Mouse (Mus musculus): ENCODE data around the gene Raver1. TPM values are rescaled to one million over a fixed set of nuclear protein-coding genes. Genes with fewer than 3 reads are reported as not detected.
"Not testable (repeated sequence)": the region's sequence is repeated elsewhere in the genome, so short reads cannot be mapped to it uniquely, and the experiment has no call there.

Raver1 gene
- polyA plus RNA-seq, 1 experiment from 2014 or later: 74.2 TPM

- peaks cover 44% of the 10 kb centered on the region for H3K36me3 ChIP-seq (replicated peaks)
- no peak overlapping the region for H3K9ac ChIP-seq
- WGBS: 81% methylated on average over 2 of the region's 2 CpGs
- no peaks in the 10 kb centered on the region for H3K27me3 ChIP-seq
- no peak overlapping the region for H3K4me2 ChIP-seq
- ATAC-seq (ENCODE audit: low FRiP score): no peak
- no peak overlapping the region for H3K4me3 ChIP-seq (replicated peaks)
- H3K27ac ChIP-seq: no peak overlapping the region
- no peaks in the 10 kb centered on the region for H3K9me3 ChIP-seq
- H3K4me1 ChIP-seq: no peaks in the 10 kb centered on the region
These were observed 28.9 kb downstream of the Raver1 start for GRCm38 (mm10) chr9:21062928-21063327.

- no peak for ATAC-seq (ENCODE audit: low FRiP score)
- peaks cover 15% of the 10 kb centered on the region for H3K27me3 ChIP-seq
- H3K4me3 ChIP-seq (replicated peaks): no peak overlapping the region
- no peaks in the 10 kb centered on the region for H3K36me3 ChIP-seq (replicated peaks)
- H3K9me3 ChIP-seq: no peaks in the 10 kb centered on the region
- no peak overlapping the region for H3K4me2 ChIP-seq
- H3K27ac ChIP-seq: no peak overlapping the region
- 67% methylated on average over 10 of the region's 10 CpGs for WGBS
- no peaks in the 10 kb centered on the region for H3K4me1 ChIP-seq
- no peak overlapping the region for H3K9ac ChIP-seq
These were observed 40.2 kb downstream of the Raver1 start for GRCm38 (mm10) chr9:21051578-21051977.

GRCm38 (mm10) chr9:21045235-21045634 lies 46.6 kb downstream of the Raver1 start:
- ATAC-seq (ENCODE audit: low FRiP score): no peak
- H3K9ac ChIP-seq: no peak overlapping the region
- 89% methylated on average over 3 of the region's 3 CpGs for WGBS
- no peaks in the 10 kb centered on the region for H3K36me3 ChIP-seq (replicated peaks)
- no peak overlapping the region for H3K27ac ChIP-seq
- peaks cover 25% of the 10 kb centered on the region for H3K27me3 ChIP-seq
- H3K4me1 ChIP-seq: no peaks in the 10 kb centered on the region
- no peak overlapping the region for H3K4me3 ChIP-seq (replicated peaks)
- H3K4me2 ChIP-seq: no peak overlapping the region
- H3K9me3 ChIP-seq: no peaks in the 10 kb centered on the region

GRCm38 (mm10) chr9:21044785-21045184 lies 47.0 kb downstream of the Raver1 start:
- peaks cover 30% of the 10 kb centered on the region for H3K27me3 ChIP-seq

GRCm38 (mm10) chr9:21043563-21043962 lies 48.2 kb downstream of the Raver1 start:
- 90% methylated on average over 4 of the region's 4 CpGs for WGBS
- H3K4me3 ChIP-seq (replicated peaks): no peak overlapping the region
- peaks cover 42% of the 10 kb centered on the region for H3K27me3 ChIP-seq
- ATAC-seq (ENCODE audit: low FRiP score): no peak
- H3K4me2 ChIP-seq: no peak overlapping the region
- H3K9me3 ChIP-seq: no peaks in the 10 kb centered on the region; the same call in 1 of the 2 replicates
- H3K36me3 ChIP-seq (replicated peaks): no peaks in the 10 kb centered on the region
- H3K9ac ChIP-seq: no peak overlapping the region
- no peak overlapping the region for H3K27ac ChIP-seq
- no peaks in the 10 kb centered on the region for H3K4me1 ChIP-seq

More at GRCm38 (mm10) chr9:21044785-21045184, 47.0 kb downstream of the Raver1 start:
- not testable (repeated sequence) for H3K36me3 ChIP-seq (replicated peaks); ATAC-seq (ENCODE audit: low FRiP score); H3K9ac ChIP-seq; H3K4me1 ChIP-seq; H3K4me3 ChIP-seq (replicated peaks); H3K9me3 ChIP-seq; H3K27ac ChIP-seq; H3K4me2 ChIP-seq
- 56% methylated on average over 1 of the region's 1 CpGs for WGBS

GRCm38 (mm10) chr9:21041308-21041707 lies 50.5 kb downstream of the Raver1 start:
- Histone ChIP-seq H3K27ac (no peak overlapping the region), H3K36me3 (replicated peaks) (no peaks in the 10 kb centered on the region), H3K4me1 (peaks cover 14% of the 10 kb centered on the region), H3K9me3 (no peaks in the 10 kb centered on the region; the same call in 1 of the 2 replicates), H3K4me2 (no peak overlapping the region), H3K27me3 (peaks cover 57% of the 10 kb centered on the region), H3K9ac (no peak overlapping the region), H3K4me3 (replicated peaks) (no peak overlapping the region)
- no peak for ATAC-seq (ENCODE audit: low FRiP score)
- 47% methylated on average over 4 of the region's 4 CpGs for WGBS

GRCm38 (mm10) chr9:21039779-21040178 lies 52.0 kb downstream of the Raver1 start:
- Histone ChIP-seq H3K4me1 (peaks cover 16% of the 10 kb centered on the region), H3K9ac (no peak overlapping the region), H3K9me3 (no peaks in the 10 kb centered on the region; the same call in 1 of the 2 replicates), H3K27ac (no peak overlapping the region), H3K27me3 (peaks cover 70% of the 10 kb centered on the region), H3K4me3 (replicated peaks) (no peak overlapping the region), H3K4me2 (no peak overlapping the region), H3K36me3 (replicated peaks) (no peaks in the 10 kb centered on the region)
- WGBS: 79% methylated on average over 3 of the region's 3 CpGs
- ATAC-seq (ENCODE audit: low FRiP score): no peak

GRCm38 (mm10) chr9:21037481-21037891 lies 54.3 kb downstream of the Raver1 start:
- ATAC-seq (ENCODE audit: low FRiP score): peak; percentile 30; the same call in 1 of the 2 replicates
- peak overlapping the region; percentile 53 for H3K4me2 ChIP-seq
- peaks cover 29% of the 10 kb centered on the region for H3K4me1 ChIP-seq
- H3K9me3 ChIP-seq: no peaks in the 10 kb centered on the region; the same call in 1 of the 2 replicates
- H3K9ac ChIP-seq: peak overlapping the region; percentile 25; the same call in 1 of the 2 replicates
- WGBS: 1% methylated on average over 31 of the region's 31 CpGs
- peak overlapping the region; percentile 37 for H3K4me3 ChIP-seq (replicated peaks)
- H3K27ac ChIP-seq: no peak overlapping the region
- H3K27me3 ChIP-seq: peaks cover 93% of the 10 kb centered on the region
- H3K36me3 ChIP-seq (replicated peaks): no peaks in the 10 kb centered on the region

- H3K4me1 ChIP-seq: peaks cover 36% of the 10 kb centered on the region
- no peak overlapping the region for H3K9ac ChIP-seq
- WGBS: under 1% methylated on average over 22 of the region's 22 CpGs
- H3K27ac ChIP-seq: no peak overlapping the region
- H3K4me3 ChIP-seq (replicated peaks): peak overlapping the region; percentile 37
- peaks cover 97% of the 10 kb centered on the region for H3K27me3 ChIP-seq
- H3K4me2 ChIP-seq: peak overlapping the region; percentile 53
- H3K36me3 ChIP-seq (replicated peaks): no peaks in the 10 kb centered on the region
- ATAC-seq (ENCODE audit: low FRiP score): no peak
- no peaks in the 10 kb centered on the region; the same call in 1 of the 2 replicates for H3K9me3 ChIP-seq
These were observed 55.1 kb downstream of the Raver1 start for GRCm38 (mm10) chr9:21036666-21037065.

GRCm38 (mm10) chr9:21036161-21036560 lies 55.6 kb downstream of the Raver1 start:
- Histone ChIP-seq H3K27me3 (peaks cover 99% of the 10 kb centered on the region), H3K4me3 (replicated peaks) (peak overlapping the region; percentile 2; the same call in 1 of the 2 replicates), H3K9me3 (no peaks in the 10 kb centered on the region; the same call in 1 of the 2 replicates), H3K36me3 (replicated peaks) (no peaks in the 10 kb centered on the region), H3K4me2 (no peak overlapping the region), H3K4me1 (peaks cover 41% of the 10 kb centered on the region), H3K27ac (no peak overlapping the region), H3K9ac (no peak overlapping the region)
- WGBS: 7% methylated on average over 20 of the region's 20 CpGs
- no peak for ATAC-seq (ENCODE audit: low FRiP score)

- Histone ChIP-seq H3K4me3 (replicated peaks) (no peak overlapping the region), H3K36me3 (replicated peaks) (no peaks in the 10 kb centered on the region), H3K27me3 (peaks cover 99% of the 10 kb centered on the region), H3K4me2 (no peak overlapping the region), H3K27ac (no peak overlapping the region), H3K9ac (no peak overlapping the region), H3K4me1 (peaks cover 47% of the 10 kb centered on the region), H3K9me3 (no peaks in the 10 kb centered on the region; the same call in 1 of the 2 replicates)
- WGBS: 17% methylated on average over 9 of the region's 9 CpGs
- no peak for ATAC-seq (ENCODE audit: low FRiP score)
These were observed 56.2 kb downstream of the Raver1 start for GRCm38 (mm10) chr9:21035586-21035985.

GRCm38 (mm10) chr9:21034481-21035085 lies 57.2 kb downstream of the Raver1 start:
- no peak overlapping the region for H3K9ac ChIP-seq
- peaks cover 99% of the 10 kb centered on the region for H3K27me3 ChIP-seq
- peaks cover 57% of the 10 kb centered on the region for H3K4me1 ChIP-seq
- ATAC-seq (ENCODE audit: low FRiP score): no peak
- no peaks in the 10 kb centered on the region; the same call in 1 of the 2 replicates for H3K9me3 ChIP-seq
- H3K36me3 ChIP-seq (replicated peaks): no peaks in the 10 kb centered on the region
- 3% methylated on average over 17 of the region's 17 CpGs for WGBS
- H3K27ac ChIP-seq: no peak overlapping the region
- 0 out of 2 replicates have a peak overlapping the region, but pooled peaks have one; percentile 7 for H3K4me3 ChIP-seq (replicated peaks)
- no peak overlapping the region for H3K4me2 ChIP-seq

GRCm38 (mm10) chr9:21033136-21033535 lies 58.7 kb downstream of the Raver1 start:
- ATAC-seq (ENCODE audit: low FRiP score): peak; percentile 61
- Histone ChIP-seq H3K4me1 (peaks cover 62% of the 10 kb centered on the region), H3K27me3 (peaks cover 99% of the 10 kb centered on the region), H3K27ac (no peak overlapping the region), H3K36me3 (replicated peaks) (no peaks in the 10 kb centered on the region), H3K9me3 (no peaks in the 10 kb centered on the region), H3K4me3 (replicated peaks) (peak overlapping the region; percentile 46), H3K9ac (peak overlapping the region; percentile 38; the same call in 1 of the 2 replicates), H3K4me2 (peak overlapping the region; percentile 87)
- under 1% methylated on average over 34 of the region's 34 CpGs for WGBS

Measured in forebrain, embryonic 12.5 days (tissue).